Mouse (Mus musculus): Measurements from ENCODE around the gene Prkar1b. TPM values are rescaled to one million over a fixed set of nuclear protein-coding genes. Genes with fewer than 3 reads are reported as not detected.

Gene Prkar1b
- polyA plus RNA-seq, 1 experiment from 2014 or later, result 179 TPM

DNA sequence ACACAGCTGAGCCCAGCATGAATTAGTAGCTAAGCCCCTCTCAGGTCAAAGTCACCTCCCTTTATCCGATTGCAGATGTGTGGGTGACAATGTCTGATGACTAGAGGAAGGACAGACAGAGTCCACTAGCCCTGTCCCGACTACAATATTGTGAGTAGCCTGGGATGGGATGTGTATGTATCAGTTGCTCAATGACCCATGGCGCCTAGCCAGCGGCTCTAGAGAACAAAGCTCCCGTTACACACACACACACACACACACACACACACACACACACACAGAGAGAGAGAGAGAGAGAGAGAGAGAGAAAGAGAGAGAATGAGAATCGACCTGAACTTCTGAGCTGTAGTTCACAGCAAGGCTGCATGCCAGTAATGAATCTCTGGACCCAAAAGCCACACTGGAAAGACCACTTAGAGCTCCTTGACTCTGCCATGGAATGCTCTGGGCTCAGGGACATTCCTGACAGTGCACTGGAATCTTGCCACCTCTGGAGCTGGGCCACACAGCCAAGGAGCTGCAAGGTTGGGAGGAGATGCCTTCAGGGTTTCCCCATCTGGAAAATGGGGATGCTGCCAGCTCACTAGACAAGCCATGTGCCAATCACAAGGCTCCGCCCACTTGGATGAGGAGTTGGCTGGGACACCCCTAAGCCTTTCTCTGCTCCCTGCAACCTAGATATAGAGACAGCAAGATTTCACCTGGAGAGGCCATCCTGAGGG lies 159.0 kb downstream of the Prkar1b start:
- no peak overlapping the region for H3K9ac ChIP-seq
- WGBS, result 61% methylated on average over 7 of the region's 7 CpGs
- H3K36me3 ChIP-seq, result peaks cover 12% of the 10 kb centered on the region; the same call in 1 of the 2 replicates
- peaks cover 46% of the 10 kb centered on the region for H3K27me3 ChIP-seq
- no peak for ATAC-seq (ENCODE audit: low FRiP score)
- peaks cover 60% of the 10 kb centered on the region for H3K4me1 ChIP-seq (replicated peaks)
- H3K4me2 ChIP-seq, result no peak overlapping the region
- no peak overlapping the region for H3K4me3 ChIP-seq
- no peaks in the 10 kb centered on the region for H3K9me3 ChIP-seq
- no peak overlapping the region for H3K27ac ChIP-seq

DNA sequence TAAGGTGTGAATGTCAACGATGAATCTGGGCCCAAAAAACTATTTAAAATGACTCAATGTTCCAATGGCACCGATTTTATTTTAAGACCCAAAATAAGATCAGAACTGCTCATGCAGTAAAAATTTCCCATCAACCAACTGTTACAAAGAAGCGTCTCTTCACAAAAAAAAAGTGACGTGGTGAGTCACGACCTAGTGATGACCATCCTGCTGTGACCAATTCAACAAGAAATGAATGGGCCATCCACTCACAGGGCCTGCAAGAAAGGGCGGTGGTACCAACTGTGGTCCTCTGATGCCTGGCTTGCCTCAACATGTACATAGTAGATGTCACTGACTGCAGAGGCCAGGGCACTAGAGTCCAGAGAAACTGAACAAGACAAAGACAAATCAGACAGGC lies 160.2 kb downstream of the Prkar1b start:
- Histone ChIP-seq H3K27ac (no peak overlapping the region), H3K4me2 (no peak overlapping the region), H3K4me3 (no peak overlapping the region), H3K9me3 (no peaks in the 10 kb centered on the region), H3K36me3 (peaks cover 23% of the 10 kb centered on the region), H3K9ac (no peak overlapping the region), H3K4me1 (replicated peaks) (peaks cover 57% of the 10 kb centered on the region), H3K27me3 (peaks cover 44% of the 10 kb centered on the region)
- WGBS, result 62% methylated on average over 6 of the region's 6 CpGs
- no peak for ATAC-seq (ENCODE audit: low FRiP score)

DNA sequence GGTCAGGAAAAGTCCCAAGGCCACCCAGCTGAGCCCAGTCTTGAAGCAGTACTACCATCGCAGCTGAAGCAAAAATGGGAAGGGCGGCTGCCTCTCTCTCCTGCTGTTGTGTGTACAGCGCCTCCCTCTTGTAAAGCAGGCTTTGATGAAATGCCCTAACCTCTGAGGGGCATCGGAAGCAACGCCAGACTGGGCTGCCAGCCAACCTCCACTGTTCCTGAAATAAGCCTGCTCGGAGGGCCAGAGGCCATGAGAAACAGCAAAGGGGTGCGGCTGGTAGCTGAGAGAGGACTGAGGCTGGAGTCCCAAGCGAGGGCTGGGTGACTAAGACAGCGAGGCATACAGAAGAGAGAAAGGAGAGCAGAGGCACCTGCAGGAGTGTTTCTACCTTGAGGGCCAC lies 161.0 kb downstream of the Prkar1b start:
- 35% methylated on average over 9 of the region's 9 CpGs for WGBS
- 0 out of 2 replicates have a peak, but pooled peaks have one; percentile 21 for ATAC-seq (ENCODE audit: low FRiP score)

DNA sequence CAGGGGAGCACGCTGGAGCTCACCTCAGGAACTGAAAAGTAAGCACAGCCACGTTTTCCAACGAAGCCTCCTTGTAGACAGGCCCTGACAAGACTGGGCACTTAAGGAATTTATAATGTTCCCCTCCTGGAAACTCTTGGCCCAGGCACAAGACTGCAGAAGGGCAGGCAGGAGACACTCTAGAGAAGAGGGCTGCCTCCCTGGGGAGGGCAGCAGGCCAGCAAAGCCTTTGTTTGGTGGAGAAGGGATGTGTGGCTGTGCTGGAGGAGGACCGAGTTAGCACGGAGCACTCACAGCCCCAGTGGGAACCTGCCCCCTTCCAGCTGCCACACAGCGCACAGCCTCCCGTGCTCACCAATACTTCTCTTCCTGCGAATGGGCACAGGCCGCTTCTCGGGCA lies 161.8 kb downstream of the Prkar1b start:
- no peak overlapping the region for H3K4me3 ChIP-seq
- peaks cover 41% of the 10 kb centered on the region for H3K4me1 ChIP-seq (replicated peaks)
- no peak overlapping the region for H3K9ac ChIP-seq
- peaks cover 35% of the 10 kb centered on the region for H3K36me3 ChIP-seq
- H3K4me2 ChIP-seq, result no peak overlapping the region
- ATAC-seq (ENCODE audit: low FRiP score), result no peak
- 59% methylated on average over 10 of the region's 10 CpGs for WGBS
- peaks cover 39% of the 10 kb centered on the region for H3K27me3 ChIP-seq
- H3K9me3 ChIP-seq, result no peaks in the 10 kb centered on the region
- H3K27ac ChIP-seq, result no peak overlapping the region

More for the DNA sequence above, 161.0 kb downstream of the Prkar1b start:
- Histone ChIP-seq H3K9ac (0 out of 2 replicates have a peak overlapping the region, but pooled peaks have one; percentile 19), H3K4me3 (no peak overlapping the region), H3K36me3 (peaks cover 31% of the 10 kb centered on the region), H3K4me1 (replicated peaks) (peaks cover 49% of the 10 kb centered on the region), H3K9me3 (no peaks in the 10 kb centered on the region), H3K4me2 (no peak overlapping the region), H3K27me3 (peaks cover 44% of the 10 kb centered on the region), H3K27ac (no peak overlapping the region)

DNA sequence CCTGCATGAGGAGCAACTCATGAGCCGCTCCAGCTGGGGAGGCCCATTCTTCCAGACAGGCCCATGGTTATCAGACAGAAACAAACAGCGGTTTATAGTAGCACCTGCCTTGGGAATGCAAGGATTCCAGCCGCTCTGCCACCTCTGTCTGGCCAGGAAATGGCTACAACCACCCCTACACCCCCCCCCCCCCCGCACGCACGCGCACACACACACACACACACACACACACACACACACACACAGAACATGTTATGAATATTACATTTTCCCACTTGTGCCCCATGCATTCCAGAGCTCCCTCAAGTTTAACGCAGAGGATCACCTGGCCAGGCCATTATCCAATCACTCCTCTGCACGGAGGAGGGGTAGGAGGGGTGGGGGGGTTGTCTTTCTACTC lies 167.9 kb downstream of the Prkar1b start:
- no peak overlapping the region for H3K4me3 ChIP-seq
- no peak overlapping the region for H3K4me2 ChIP-seq
- no peaks in the 10 kb centered on the region for H3K4me1 ChIP-seq (replicated peaks)
- 83% methylated on average over 5 of the region's 9 CpGs for WGBS
- no peak for ATAC-seq (ENCODE audit: low FRiP score)
- H3K9ac ChIP-seq, result no peak overlapping the region
- no peak overlapping the region for H3K27ac ChIP-seq
- H3K9me3 ChIP-seq, result no peaks in the 10 kb centered on the region
- H3K27me3 ChIP-seq, result no peaks in the 10 kb centered on the region
- peaks cover 31% of the 10 kb centered on the region for H3K36me3 ChIP-seq

DNA sequence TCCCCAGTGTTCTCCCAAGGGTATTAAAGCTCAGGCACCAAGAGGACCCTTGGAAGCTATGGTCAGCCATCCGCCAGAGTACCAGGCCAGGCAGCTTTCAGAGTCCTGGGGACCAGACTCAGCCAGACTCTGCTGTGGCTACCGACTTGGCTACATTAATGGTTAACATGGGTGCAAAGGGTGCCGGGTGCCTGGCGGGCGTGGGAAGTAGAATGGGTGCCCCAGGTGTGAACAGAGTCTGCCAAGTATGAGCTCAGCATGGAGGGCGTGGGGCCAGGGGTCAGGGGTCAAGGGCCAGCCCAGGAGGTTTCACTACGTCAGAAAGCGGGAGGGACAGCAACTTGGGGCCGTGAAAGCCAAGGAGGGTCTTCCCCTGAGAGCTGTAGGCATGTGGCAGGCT lies 169.2 kb downstream of the Prkar1b start:
- Histone ChIP-seq H3K4me3 (no peak overlapping the region), H3K9me3 (no peaks in the 10 kb centered on the region), H3K4me2 (no peak overlapping the region), H3K9ac (no peak overlapping the region), H3K27me3 (no peaks in the 10 kb centered on the region), H3K36me3 (peaks cover 21% of the 10 kb centered on the region), H3K4me1 (replicated peaks) (no peaks in the 10 kb centered on the region), H3K27ac (no peak overlapping the region)
- no peak for ATAC-seq (ENCODE audit: low FRiP score)
- WGBS, result 82% methylated on average over 9 of the region's 9 CpGs

DNA sequence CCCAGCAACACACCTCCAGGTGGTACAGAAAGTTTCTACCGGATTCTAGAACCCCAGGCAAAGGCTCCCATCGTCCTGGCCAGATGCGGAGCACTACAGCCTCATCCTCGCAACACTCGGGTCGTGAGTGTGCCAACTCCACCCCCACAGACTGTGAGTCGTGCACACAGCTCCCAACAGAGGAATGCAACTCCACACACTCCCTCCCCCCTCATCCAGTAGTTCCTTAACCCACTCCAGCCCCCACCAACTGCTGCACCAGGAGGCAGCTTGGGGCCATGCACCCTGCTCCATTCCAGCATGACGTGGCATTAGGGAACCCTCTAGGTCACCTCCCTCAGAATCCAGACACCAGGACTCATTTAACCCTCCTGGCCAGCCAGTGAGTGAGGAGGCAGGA lies 170.0 kb downstream of the Prkar1b start:
- no peak for ATAC-seq (ENCODE audit: low FRiP score)
- no peak overlapping the region for H3K4me3 ChIP-seq
- no peaks in the 10 kb centered on the region; the same call in 1 of the 2 replicates for H3K4me1 ChIP-seq (replicated peaks)
- 83% methylated on average over 8 of the region's 8 CpGs for WGBS
- H3K27ac ChIP-seq, result no peak overlapping the region
- no peak overlapping the region for H3K4me2 ChIP-seq
- H3K36me3 ChIP-seq, result peaks cover 15% of the 10 kb centered on the region
- H3K9ac ChIP-seq, result no peak overlapping the region
- H3K9me3 ChIP-seq, result no peaks in the 10 kb centered on the region
- no peaks in the 10 kb centered on the region for H3K27me3 ChIP-seq

DNA sequence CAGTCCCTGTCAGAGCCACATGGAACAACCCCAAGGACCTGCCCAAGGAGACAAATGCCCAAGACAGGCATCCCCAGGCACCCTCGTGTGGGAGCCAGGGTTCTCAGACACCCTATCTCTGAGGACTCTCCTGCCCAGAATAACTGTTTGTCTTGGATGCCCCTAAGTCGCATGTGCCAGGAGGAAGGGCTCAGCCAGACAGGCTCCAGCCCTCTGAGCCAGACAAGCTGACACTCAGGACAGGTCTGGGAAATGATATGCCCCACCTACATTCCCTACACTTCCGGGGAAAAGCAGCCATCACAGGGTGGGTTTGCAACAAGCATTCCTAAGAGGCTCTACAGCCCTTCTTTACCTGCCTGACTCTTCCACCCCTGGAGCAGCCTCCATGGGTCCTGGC lies 172.0 kb downstream of the Prkar1b start:
- no peak overlapping the region for H3K27ac ChIP-seq
- no peak overlapping the region for H3K4me3 ChIP-seq
- H3K27me3 ChIP-seq, result no peaks in the 10 kb centered on the region
- no peak for ATAC-seq (ENCODE audit: low FRiP score)
- H3K9me3 ChIP-seq, result no peaks in the 10 kb centered on the region
- H3K4me1 ChIP-seq (replicated peaks), result no peaks in the 10 kb centered on the region; the same call in 1 of the 2 replicates
- no peak overlapping the region for H3K4me2 ChIP-seq
- H3K36me3 ChIP-seq, result no peaks in the 10 kb centered on the region
- 53% methylated on average over 3 of the region's 3 CpGs for WGBS
- no peak overlapping the region for H3K9ac ChIP-seq

DNA sequence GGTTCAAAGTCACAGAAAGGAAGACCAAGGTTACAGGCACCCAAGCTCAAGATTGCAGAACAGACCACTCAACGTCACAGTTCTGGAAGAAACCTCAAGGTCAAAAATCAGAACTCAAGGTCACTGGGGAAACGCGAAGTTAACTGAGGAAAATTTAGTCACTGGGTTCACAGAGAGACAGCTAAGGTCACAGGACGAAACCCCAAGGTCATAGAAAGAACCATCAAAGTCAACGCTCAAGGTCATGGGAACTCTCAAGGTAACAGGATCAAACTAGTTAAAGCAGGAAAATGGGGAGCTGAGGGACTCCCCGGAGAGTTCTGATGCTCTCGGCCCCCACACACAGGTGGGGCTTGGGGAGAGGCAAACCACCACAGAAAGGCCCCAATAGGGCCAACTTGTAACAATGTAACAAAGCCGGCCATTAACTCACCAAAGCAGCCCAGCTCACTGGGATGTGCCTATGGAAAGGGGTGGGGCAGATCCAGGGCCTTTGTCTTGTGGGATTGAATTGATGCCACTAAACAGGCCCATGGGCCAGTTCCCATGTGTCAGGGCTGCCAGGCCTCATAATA lies 174.8 kb downstream of the Prkar1b start:
- peaks cover 4% of the 10 kb centered on the region; the same call in 1 of the 2 replicates for H3K4me1 ChIP-seq (replicated peaks)
- no peak for ATAC-seq (ENCODE audit: low FRiP score)
- 89% methylated on average over 8 of the region's 8 CpGs for WGBS

DNA sequence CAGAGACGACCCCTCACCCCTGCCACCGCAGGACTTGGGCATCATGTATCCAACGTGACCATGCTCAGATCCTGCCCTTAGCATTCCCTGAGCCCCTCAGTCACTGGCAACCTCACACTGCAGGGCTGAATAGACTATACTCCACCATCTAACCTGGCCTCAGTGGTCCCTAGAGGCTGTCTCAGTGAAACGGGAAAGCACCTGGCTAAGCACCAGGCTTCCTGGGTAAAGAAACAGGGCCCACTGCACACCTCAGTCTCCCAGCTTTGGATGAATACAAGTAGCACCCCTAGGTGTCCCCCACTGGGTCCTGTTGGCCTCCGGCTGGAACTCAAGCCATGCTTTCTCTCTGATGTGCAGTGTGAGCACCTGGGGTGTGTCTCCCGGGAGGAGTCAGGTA lies 176.3 kb downstream of the Prkar1b start:
- H3K4me3 ChIP-seq, result no peak overlapping the region
- no peak overlapping the region for H3K27ac ChIP-seq
- H3K36me3 ChIP-seq, result no peaks in the 10 kb centered on the region
- no peak overlapping the region for H3K9ac ChIP-seq
- no peak for ATAC-seq (ENCODE audit: low FRiP score)
- H3K4me1 ChIP-seq (replicated peaks), result peaks cover 4% of the 10 kb centered on the region; the same call in 1 of the 2 replicates
- H3K27me3 ChIP-seq, result no peaks in the 10 kb centered on the region
- no peaks in the 10 kb centered on the region for H3K9me3 ChIP-seq
- WGBS, result 91% methylated on average over 6 of the region's 6 CpGs
- no peak overlapping the region for H3K4me2 ChIP-seq

More for the DNA sequence above, 174.8 kb downstream of the Prkar1b start:
- Histone ChIP-seq H3K36me3 (no peaks in the 10 kb centered on the region), H3K4me3 (no peak overlapping the region), H3K9me3 (no peaks in the 10 kb centered on the region), H3K27me3 (no peaks in the 10 kb centered on the region), H3K4me2 (no peak overlapping the region), H3K27ac (no peak overlapping the region), H3K9ac (no peak overlapping the region)

DNA sequence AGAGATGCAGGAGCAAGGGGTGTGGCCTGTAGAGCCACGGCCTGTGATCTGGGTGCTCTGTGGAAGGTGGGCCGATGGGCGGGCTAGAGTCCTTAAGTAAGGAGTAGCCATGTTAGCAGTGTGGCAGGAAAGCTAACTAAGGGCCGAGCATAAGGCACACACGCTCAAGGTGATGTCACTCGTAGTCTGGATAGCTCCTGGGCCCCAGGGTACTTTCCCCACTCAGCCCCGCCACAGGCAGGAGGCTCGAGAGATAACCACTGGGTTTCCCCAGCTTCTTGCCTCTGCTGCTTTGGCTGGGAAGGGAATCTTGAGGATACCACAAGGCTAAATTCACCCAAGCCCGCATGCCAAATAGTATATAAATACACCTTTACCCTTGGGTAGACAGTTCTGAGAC lies 178.4 kb downstream of the Prkar1b start:
- no peak overlapping the region for H3K4me2 ChIP-seq
- H3K27ac ChIP-seq, result no peak overlapping the region
- no peak overlapping the region for H3K9ac ChIP-seq
- H3K27me3 ChIP-seq, result no peaks in the 10 kb centered on the region
- H3K9me3 ChIP-seq, result no peaks in the 10 kb centered on the region
- no peak overlapping the region for H3K4me3 ChIP-seq
- WGBS, result 85% methylated on average over 9 of the region's 9 CpGs
- H3K36me3 ChIP-seq, result no peaks in the 10 kb centered on the region
- peaks cover 8% of the 10 kb centered on the region for H3K4me1 ChIP-seq (replicated peaks)
- ATAC-seq (ENCODE audit: low FRiP score), result no peak

DNA sequence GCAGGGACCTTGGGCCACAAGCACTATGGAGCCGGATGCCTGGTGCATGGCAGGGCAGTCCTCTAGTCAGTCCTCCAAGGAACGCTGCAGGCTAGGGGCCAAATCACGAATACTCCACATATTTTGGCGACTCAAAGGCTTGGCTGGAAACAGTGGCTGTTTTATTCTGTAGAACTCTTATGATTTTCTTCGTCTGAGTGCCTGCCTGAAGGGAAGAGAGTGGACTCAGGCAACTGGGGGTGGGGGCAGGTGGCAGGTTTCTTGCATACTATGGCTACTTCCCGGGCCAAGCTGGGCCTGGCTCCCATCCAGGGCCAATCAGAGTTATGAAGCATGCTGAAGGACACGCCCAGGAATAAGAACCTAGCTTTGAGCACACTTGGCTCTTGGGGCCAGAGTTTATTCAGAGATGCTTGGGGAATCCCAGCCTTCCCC lies 179.7 kb downstream of the Prkar1b start:
- H3K9ac ChIP-seq, result no peak overlapping the region
- 66% methylated on average over 7 of the region's 7 CpGs for WGBS
- H3K27ac ChIP-seq, result no peak overlapping the region
- H3K4me2 ChIP-seq, result no peak overlapping the region
- H3K4me1 ChIP-seq (replicated peaks), result peaks cover 21% of the 10 kb centered on the region
- H3K27me3 ChIP-seq, result no peaks in the 10 kb centered on the region
- no peak for ATAC-seq (ENCODE audit: low FRiP score)
- H3K4me3 ChIP-seq, result no peak overlapping the region
- no peaks in the 10 kb centered on the region for H3K9me3 ChIP-seq
- H3K36me3 ChIP-seq, result no peaks in the 10 kb centered on the region

All from hindbrain, embryonic 13.5 days (tissue).